Mouse (Mus musculus) monocyte, adult 2 months (primary cell): ENCODE data around the gene Cd44.

Source experiments
- DNase-seq, 2 experiments: peaks; one replicate each; pipeline ENCODE4 v3.0.0; 2022; ENCODE audit warnings: low spot score in 2 of 2, low read depth in 1 of 2

The Cd44 gene

DNA sequence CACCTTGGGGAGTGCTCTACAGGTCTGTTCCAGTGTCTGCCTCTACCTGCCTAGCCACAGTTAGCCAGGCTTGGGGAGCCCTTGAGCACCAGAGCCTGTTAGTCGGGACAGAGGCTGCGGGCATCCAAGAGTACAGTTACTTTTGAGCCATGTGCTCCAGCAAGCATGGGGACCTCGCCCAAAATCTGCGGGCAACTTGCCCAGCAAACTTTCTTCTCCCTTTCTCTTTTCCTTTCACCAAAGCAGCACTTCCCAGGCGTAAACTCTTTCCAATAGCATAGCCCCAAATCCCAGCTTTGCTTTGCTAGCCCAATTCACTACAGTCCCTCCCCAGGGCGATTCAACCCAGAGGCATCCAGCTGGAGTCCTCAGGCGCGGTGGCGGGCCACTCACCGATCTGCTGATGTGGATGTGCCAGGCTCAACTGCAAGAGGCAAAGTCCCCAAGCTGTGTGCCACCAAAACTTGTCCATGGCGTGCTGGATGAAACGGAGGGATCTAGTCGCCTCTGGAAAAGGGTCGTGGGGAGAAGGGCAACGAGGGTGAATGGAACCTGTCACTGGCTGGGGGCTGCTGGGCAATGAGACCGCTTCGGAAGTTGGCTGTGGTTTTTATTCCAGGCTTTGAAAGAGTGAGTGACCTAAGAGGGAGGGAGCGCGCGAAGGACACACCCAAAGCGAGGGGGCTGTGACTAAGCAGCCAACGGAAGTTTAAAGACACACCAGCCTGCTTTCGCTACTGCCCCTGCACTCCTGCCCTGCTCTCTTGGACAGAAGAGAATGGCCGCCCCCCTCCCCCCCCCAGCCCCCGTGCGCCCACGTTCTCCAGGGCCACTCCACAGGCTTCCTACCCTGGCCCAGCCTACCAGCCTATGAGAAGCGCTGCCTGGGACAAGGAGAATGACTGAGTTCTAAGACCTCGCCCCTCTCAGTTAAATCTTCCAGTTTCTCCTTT is at the start of gene Cd44:
Cd44 (minus strand) TSS at position 791 of the 953 bp plus-strand sequence.
- peak; percentile 78 to 84 for DNase-seq

DNA sequence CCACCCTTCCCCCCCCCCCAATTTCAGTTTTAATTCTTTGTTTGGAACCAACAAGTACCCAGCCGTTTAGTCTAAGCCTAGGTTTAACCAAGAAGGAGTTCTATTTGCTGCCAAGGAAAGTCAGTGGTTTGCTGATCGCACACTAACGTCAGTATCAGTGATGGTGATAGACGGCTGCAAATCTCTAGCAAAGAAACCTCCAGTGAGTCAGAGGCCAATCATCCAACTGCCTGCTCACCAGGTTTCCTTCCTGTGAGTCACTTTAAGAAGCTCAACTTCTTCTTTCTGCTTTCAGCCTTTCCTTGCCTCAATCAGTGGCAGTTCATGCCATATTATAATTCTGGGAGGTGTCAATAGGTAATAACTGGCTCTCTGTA is 47.0 kb upstream of the Cd44 start:
- no peak for DNase-seq

DNA sequence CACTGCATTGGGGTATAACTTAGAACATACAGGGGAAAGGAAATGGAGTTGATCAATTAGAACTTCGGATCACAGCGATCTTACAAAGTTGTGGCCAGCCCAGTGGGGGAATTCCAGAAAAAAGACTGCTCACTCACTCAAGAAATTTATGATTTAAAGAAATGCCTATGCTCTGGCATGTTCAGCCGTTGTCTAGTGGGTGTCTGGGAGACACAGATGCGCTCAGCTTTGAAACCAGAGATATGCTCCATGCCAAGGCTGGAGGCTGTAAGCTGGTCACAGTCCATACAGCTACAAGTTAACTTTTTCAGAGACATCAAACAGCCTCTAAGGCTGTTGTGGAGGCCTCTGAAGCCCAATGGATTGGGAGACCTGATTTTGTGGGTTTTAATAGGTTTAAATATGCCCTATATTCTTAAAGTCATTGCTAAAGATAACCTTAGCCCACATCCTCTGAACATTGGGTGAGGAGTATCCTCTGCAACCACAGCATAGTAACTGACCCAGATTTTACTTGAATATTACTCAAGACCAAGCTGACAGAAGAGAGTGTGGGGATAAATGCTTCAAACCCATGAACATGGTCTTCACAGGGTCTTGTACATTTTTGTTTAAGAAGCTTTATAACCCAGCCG is 46.5 kb upstream of the Cd44 start:
- no peak for DNase-seq

DNA sequence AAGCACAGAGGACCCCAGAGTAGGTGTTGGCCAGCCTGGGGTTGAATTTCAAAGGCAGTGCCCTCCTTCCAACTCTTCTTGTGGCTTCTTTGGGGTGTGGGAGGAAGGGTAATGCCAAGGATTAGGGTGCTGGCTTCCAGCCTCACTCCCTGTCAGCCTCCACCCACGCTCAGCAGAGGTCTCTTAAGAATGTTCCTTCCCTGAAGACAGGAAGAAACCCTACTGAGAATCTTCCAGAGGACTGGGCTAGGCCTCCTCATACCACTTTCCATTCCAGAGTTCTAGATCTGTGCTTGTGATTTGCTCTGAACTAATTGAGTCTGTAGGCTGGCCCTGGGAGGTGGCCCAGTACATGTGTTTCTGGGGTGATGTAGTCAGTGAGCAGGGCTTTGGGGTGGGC is 43.6 kb upstream of the Cd44 start:
- no peak for DNase-seq

DNA sequence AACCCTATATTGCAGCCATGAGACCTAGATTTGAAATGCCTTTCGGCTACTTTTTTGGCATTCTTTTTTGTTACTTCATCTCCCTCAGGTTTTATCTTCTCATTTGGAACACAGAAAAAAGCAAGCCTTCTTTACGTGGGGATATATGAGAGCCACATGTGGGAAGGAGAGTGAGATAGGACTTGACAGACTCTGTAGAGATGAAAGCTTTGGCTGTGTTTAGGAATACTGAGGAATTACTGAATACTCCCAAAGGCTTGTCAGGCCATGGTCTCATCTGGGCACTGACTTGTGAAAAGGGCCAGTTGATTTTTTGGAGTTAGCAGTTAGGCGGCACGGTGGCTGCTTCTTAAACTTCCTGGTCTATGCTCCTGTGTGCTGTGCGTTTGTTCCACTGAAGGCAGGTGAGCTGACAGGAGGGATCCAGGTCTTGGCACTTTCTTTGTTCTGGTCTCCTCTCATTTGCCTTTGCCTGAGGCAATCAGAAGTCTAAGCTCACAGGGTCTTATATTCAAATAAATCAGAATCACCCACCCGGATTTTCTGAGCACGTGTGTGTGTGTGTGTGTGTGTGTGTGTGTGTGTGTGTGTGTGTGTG is 43.0 kb upstream of the Cd44 start:
- DNase-seq, result peak in 1 of 2 experiments; percentile 17

DNA sequence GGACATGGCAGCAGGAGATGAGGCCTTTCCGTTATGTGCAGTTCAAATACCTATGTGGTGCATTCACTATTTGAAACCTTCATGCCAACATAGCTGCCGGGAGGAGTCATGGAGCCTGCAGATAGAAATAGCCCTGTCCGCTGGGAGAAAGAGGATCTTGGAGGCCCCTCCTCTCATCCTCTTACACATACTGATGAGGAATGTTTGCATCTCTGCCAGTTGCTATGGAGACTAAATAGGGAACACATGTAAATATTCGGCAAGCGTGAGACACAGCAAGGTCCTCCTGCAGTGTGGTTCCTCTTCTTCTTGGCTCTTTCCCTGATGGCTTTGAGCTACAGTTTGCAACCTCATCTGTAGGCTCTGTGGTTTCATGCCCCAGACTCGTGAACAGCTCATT is 42.5 kb upstream of the Cd44 start:
- DNase-seq, result peak; percentile 77 to 91

DNA sequence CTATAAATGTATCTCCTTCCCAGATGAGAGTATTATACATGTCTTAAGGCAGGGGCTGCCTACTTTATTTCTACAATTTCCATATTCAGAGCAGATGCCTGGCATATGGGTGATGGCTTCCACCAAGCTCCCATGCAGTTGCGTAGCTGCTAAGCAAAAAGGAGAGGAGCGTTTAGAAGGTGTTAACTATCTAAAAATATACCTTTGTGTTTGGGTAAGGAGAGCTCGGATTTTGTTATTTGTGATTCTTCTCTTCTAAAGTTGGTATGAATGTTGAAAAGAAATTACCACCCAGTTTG is 41.3 kb upstream of the Cd44 start:
- DNase-seq, result no peak

DNA sequence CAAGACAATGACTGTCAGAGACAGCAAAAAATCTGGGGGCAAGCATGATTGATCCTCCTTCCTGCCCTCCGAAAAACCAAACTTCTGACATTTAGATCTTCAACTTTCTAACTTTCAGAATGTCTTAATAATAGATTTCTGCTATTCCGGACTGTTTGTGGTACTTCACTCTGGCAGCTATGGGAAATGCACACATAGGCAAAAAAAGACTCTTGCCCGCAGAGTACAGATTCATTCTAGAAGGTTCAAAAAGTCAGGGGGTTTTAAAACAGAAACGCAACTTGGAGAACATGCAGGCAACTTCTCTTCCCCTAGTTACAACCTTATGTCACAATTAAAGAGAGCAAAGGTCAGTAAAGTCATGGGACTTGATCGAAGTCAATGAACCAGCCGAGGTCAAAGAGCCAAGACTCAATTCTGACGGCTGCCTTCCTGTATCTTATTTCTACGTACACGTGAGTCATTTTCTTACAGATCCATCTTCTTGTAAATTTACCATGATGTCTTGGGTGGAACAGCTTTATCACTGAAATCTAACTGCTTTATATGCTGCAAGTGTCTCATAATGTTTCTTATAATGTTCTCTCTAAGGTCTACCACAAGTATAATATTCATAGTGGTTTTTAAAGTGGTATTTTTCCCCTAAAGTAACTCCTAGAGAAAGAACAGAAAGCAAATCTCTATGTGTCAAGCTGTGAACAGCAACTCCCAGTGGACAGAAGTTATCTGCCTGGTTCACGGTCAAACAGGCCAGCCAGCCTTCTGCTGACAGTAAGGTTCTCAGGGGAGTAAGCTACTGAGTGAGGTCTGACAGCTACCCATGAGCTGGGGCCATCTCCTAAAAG is 40.7 kb upstream of the Cd44 start:
- peak in 1 of 2 experiments; percentile 31 for DNase-seq

DNA sequence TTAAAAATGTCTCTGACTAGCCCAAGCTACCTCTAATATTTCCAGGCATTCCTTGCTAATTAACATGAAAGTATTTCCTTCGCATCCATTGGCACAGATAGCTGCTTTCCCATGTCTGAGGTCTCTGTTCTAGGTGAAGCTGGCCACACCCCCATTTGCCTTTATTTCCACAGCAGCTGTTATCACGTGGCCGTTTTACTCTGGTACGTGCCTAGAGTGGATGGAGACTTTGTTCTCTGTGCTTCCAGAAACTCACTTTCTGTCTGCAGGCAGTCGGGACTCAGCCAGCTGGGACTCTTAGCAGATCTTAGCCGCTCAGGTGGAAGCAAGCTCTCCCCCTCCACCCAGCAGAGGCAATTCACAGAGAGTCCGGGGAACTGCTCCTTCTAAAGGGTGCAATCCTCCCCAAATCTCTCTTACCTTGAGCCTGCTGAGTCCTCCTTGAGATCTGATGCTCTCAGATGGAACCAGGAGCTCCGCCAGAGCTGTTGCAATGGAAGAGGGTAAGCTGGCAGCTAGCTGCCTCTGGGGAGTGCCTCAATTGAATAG is 39.4 kb upstream of the Cd44 start:
- DNase-seq, result no peak

DNA sequence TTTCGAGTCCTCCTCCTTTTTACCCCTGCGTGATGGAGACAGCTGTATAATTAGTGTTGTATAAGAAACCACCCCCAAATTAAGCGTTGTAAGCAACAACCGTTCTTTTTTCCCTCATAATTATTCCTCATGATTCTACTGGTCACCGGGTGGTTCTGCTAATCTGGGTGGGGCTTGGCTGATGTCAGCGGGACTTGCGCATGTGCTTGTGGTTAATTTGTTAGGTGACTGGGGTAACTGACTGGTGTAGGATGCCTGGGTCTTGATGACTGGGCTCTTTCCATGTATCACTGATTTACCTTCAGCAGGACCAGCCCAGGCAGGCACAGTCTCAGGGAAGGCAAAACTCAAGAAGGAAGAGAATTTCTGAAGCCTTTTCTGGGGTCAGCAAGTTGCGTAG is 38.7 kb upstream of the Cd44 start:
- peak in 1 of 2 experiments; percentile 36 for DNase-seq

DNA sequence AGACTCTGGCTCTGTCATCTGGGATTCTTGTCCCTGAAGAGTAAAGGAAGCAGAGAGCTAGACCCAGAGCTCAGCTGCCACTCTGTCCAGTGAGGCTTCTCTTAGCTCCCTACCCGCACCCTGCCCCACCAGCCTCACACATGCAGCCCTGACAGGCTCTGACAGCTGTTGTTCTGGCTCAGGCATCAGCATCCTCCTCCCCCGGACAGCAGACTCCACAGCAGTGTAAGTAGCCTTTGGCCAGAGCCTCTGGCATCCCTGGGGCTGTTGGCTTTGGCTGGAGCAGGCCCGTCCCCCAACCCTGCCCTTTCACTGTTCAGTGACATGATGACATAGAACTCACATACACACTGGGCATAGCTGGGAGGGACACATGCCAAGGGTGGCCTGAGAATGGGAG is 35.4 kb upstream of the Cd44 start:
- no peak for DNase-seq

DNA sequence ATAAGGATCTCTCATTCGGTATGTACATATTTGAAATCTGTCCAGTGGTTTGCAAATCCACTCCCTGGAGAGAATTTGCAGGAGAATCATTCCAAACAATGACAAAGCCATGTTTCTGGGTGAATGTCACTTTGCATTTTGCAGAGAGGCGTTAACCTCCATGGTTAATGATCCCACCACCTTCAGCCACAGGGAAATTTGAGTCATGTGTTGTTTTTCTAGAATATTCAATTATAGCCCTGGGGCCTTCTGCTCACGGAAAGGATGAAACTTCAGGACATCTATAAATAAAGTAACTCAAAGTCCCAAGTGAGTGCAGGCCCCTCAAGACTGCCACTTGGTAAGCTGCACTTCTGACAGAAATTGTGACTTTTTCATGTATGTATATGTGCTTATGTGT is 33.4 kb upstream of the Cd44 start:
- DNase-seq, result no peak

DNA sequence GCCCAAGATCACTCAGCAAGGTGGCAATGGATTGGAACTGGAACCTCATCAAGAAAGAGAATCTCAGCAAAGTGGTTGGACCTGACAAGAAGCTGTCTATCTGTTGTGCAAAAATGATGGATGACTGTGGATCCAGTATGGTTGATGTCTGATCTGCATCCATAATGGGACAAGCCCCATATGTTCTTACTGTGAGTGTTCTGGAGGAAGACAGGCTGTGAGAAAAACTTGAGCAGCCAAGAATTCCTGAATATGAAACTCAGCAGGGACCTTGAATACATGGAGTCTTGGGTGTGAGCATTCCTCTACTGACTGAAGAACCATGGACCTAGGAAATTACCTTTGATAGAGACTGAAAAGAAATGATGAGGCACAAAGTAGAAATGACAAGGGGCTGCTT is 32.3 kb upstream of the Cd44 start:
- DNase-seq, result no peak

DNA sequence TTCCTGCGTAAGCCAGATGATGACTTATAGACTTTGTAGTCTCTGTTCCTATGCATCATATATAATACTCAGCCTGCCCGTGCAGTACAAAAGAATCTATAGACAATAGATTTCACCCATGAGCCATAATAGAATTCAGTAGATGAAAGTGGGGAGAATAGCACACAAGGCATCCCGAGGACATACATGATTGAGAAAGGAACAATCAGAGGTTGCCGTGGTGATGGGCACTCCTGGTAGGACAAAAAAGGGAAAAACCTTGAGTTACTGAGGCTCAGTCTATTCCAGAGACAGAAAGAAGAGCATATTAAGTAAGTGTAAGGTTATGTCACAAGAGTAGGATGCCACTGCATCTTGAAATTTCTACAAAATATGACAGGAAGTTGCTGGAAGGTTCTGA is 31.7 kb upstream of the Cd44 start:
- DNase-seq, result no peak

DNA sequence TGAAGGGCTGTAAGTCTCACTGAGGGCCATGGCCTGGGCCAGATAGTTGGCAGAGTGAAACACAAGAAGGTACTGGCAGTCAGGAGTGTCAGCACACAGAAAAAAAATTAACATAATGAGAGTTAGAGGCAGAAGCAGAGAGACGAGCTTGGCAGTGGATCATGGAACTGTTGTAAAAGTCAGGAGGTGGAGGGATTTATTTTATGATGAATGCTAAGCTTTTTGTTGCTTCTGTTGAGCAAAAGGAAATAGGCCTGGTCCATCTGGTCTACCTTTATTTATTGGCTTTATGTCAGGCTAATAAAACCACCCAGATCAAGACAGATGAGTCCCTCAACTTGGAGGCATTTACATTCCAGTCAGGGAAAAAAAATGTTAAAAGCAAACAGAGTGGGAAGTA is 31.2 kb upstream of the Cd44 start:
- DNase-seq, result no peak

DNA sequence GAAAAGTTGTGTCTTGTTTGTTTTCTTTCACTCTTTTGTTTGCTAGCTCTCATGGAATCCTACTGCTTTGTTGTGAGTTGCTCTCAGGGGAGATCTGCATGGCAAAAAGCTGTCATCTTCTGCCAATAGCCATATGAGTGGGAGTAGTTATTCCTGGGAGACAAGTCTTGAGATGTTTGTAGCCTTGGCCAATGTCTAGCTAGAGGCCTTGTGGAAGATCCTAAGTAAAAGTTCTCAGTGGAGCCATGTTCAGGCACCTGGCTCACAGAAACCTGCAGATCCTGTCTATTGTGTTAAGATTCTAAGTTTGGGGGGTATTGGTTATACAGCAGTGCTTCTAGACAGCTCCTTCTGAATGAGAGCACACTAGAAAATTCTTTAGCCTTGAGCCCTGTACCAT is 26.7 kb upstream of the Cd44 start:
- DNase-seq, result no peak

DNA sequence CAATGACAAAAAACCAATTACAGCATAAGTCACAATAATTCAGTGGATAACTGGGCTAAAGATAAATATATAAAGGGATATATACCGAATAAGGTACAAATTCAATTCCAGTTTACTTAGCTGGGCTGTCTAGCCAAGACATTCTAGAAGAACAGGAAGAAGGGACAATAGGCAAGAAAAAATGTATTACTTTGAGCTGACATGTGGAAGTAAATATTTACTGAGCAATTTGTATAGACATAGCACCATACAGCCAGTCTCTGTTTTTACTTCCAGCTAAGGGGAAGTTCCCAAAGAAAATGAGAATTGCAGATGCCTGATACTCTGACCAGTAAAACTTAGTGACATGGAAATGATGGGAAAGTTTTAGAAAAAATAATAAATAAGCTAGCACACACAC is 23.0 kb upstream of the Cd44 start:
- DNase-seq, result no peak

DNA sequence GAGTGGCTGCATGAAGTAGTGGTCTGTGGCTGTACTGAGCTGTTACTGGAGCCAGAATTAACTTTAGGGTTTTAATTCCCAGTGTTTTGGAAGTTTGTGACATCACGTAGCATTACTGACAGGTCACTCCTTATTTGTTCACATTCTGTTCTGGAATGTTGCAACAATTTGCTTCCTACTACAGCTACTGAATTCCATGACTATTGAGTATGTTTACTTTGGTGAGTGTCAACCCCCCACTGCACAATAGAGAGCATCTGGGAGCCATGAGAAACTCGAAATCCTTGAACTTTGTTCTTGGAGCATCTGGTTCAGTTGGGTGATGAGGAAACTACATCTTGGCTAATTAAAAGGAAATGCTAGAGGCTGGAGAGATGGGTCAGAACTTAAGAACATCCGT is 22.2 kb upstream of the Cd44 start:
- DNase-seq, result no peak

DNA sequence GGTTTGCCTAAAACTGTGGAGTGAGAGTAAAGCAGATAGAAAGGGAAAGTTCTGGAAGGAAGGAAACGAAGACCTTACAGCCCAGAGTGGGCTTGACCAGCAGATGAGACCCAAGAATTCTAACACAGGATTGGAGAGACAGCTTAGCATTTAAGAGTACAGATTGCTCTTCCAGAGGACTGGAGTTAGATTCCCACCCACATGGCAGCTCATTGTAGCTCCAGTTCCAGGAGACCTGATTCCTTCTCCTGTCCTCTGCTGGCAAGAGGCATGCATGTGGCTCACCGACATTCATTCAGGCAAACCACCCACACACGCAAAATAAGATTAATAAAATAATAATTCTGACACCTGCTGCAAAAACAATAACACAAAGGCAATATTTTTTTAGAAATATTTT is 20.6 kb upstream of the Cd44 start:
- DNase-seq, result no peak

DNA sequence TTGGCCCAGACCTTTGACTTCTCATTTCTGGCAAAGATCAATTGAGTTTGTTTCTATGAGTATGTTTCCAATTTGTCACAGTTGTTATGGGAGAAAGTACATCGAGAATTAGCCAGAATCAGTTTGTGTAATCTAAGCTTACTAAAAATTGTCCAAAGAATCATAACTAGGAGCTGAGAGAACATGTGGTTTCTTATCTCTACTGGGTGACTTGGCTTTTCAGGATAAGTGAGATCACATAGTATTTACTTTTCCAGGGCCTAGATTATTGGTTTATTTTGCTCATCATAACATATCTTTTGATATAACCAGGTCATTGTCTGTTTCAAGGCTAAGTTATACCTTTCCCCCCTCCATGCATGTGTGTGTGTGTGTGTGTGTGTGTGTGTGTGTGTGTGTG is 16.8 kb upstream of the Cd44 start:
- DNase-seq, result no peak

DNA sequence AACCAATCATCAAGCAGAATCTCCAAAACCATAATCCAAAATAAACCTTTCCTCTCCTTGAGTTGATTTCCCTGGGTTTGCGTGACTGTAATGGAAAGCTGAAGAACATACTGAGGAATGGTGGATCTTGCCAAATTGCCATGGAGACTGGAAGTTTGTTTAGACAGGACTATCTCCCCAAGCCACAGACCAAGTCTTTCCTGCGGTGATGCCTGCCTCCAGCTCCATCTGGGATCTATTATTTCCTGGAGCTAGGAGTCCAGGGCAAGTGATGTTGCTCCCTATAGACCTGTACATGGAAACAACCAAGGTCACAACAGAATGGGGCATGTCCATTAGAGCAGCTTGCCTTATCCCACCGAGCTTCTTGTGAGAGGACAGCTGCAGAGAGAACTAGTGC is 15.1 kb upstream of the Cd44 start:
- DNase-seq, result no peak
